Mouse (Mus musculus): Measurements from ENCODE around the gene Hilpda. TPM values are rescaled to one million over a fixed set of nuclear protein-coding genes. Genes with fewer than 3 reads are reported as not detected.

The Hilpda gene
- 10.2 and 11.2 TPM in 2 replicates for polyA plus RNA-seq (2012; rRNA removed)

DNA sequence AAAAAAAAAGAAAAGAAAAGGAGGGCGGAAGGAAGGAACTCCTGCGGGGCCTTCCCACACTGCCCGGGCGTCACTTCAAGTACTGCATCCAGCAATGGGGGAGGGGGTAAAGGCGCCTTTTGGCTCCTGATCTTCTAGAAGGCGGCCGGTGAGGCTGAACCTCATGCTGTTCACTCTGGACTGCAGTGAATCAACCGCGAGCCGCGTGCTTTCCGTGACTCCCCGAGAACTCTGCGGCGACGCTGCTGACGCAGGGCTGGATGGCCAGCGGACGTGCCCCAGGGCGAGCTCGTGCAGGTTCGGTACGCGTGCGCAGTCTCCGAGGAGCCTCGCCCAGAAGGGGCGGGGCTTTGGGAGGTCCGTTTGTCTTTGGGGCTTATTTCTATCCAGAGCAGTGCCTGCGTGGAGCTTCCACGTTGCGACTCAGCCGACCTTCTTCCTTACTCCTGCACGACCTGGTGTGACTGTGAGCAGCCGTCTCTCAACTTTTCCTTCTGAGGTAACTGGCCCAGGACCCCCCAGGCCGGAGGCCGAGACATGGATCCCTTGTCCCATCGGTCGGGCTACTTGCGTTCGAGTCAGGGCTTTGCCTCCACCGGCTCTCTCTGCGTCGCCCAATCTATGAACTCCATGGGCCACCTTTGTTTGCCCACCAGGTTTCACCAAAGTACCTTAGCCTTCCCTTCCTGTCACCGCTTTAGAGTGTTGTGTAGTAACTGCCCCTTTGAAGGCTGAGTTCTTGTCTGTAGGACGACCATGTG lies at the start of gene Hilpda:
Gene Hilpda, plus strand, starts transcription at position 177 of the 761 bp plus-strand sequence.
- Histone ChIP-seq H3K27ac (ENCODE audit: insufficient read depth, low read length) (peak within 1 kb of the TSS; percentile 5; the same call in 1 of the 2 replicates), H3K27me3 (ENCODE audit: control insufficient read depth, insufficient read depth, low read length) (no peaks in the 10 kb centered on the region), H3K4me3 (replicated peaks; ENCODE audit: insufficient read depth, low read depth, low read length) (peak within 1 kb of the TSS; percentile 76), H3K4me1 (ENCODE audit: control insufficient read depth, insufficient read depth, low read length) (no peaks in the 10 kb centered on the region)
- WGBS, result under 1% methylated on average over 46 of the region's 46 CpGs
- DNase-seq, result peak; percentile 91
- peak; percentile 83; the same call in 1 of the 2 replicates for TF ChIP-seq POLR2A (IDR thresholded peaks at IDR 0.05; ENCODE audit: borderline replicate concordance, insufficient read depth, low read length)
- no peak for TF ChIP-seq CTCF (IDR thresholded peaks at IDR 0.05; ENCODE audit: borderline replicate concordance, insufficient read depth, low read depth, low read length)

DNA sequence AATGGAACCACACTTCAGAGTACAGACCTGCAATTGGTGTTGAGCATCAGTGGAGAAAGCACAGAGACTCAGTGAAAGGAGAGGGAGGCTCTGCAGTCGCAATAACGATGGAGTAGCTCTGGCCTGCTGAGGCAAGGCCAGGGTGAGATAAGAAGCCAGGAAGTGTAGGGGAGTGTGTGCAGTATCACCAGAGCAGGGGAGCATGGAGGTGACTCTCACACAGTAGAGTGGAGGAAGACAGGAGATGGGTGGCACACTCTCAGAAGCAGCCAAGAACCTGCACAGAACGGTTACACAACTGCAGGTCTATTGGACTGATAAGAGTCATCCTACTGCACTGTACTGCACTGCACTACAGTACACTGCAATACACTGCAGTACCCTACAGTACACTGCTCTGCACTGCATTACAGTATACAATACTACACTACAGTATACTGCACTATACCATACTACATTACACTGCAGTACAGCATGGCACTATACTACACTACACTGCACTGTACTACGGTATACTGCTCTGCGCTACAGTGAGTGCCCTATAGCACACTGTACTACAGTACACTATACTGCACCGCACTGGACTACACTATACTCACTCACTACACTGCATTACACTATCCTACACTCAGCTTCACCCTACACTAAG lies 42.9 kb upstream of the Hilpda start:
- Histone ChIP-seq H3K4me3 (replicated peaks; ENCODE audit: insufficient read depth, low read depth, low read length) (no peak overlapping the region), H3K27ac (ENCODE audit: insufficient read depth, low read length) (no peak overlapping the region), H3K4me1 (ENCODE audit: control insufficient read depth, insufficient read depth, low read length) (no peaks in the 10 kb centered on the region), H3K27me3 (ENCODE audit: control insufficient read depth, insufficient read depth, low read length) (no peaks in the 10 kb centered on the region)
- no peak for TF ChIP-seq POLR2A (IDR thresholded peaks at IDR 0.05; ENCODE audit: borderline replicate concordance, insufficient read depth, low read length)
- no peak for TF ChIP-seq CTCF (IDR thresholded peaks at IDR 0.05; ENCODE audit: borderline replicate concordance, insufficient read depth, low read depth, low read length)
- 92% methylated on average over 6 of the region's 6 CpGs for WGBS
- DNase-seq, result no peak

DNA sequence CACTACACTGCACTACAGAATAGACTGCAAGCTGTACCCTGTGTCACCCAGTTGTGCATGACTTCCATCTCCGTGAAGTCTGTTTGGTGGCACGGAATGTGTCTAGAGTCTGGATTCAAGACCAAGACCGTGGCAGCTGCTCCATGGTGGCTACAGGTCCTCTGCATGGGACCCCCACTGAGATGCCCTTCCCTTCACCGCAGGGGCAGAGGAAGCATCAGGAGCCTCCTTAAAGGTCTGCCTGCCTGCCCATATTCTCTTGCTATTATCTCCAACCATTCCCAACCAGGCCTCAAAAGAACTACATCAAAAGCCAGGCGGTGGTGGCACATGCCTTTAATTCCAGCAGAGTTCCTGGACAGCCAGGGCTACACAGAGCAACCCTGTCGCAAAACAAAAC lies 41.9 kb upstream of the Hilpda start:
- Histone ChIP-seq H3K4me3 (replicated peaks; ENCODE audit: insufficient read depth, low read depth, low read length) (no peak overlapping the region), H3K27ac (ENCODE audit: insufficient read depth, low read length) (no peak overlapping the region), H3K4me1 (ENCODE audit: control insufficient read depth, insufficient read depth, low read length) (no peaks in the 10 kb centered on the region), H3K27me3 (ENCODE audit: control insufficient read depth, insufficient read depth, low read length) (no peaks in the 10 kb centered on the region)
- 37% methylated on average over 6 of the region's 6 CpGs for WGBS
- TF ChIP-seq CTCF (IDR thresholded peaks at IDR 0.05; ENCODE audit: borderline replicate concordance, insufficient read depth, low read depth, low read length) (no peak), POLR2A (IDR thresholded peaks at IDR 0.05; ENCODE audit: borderline replicate concordance, insufficient read depth, low read length) (no peak)
- DNase-seq, result no peak

DNA sequence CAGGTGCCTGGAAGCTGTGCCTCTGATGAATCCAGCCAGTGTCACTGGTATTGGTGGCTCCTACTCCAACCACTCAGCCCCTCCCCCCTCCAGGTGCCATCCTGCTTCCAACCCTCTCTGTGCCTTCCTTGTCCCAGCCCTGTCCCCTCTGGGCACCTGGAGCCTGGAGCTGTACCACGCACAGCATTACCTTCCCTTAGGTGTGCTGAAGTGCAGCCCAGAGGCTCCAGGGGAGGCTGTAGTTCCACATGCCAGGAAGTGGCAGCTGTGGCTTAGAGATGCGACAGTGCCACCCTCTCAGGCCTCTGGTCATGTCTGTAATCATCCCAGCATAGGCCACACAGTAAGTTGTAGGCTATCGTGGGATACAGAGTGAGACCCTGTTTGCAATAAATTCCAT lies 40.5 kb upstream of the Hilpda start:
- TF ChIP-seq CTCF (IDR thresholded peaks at IDR 0.05; ENCODE audit: borderline replicate concordance, insufficient read depth, low read depth, low read length) (no peak), POLR2A (IDR thresholded peaks at IDR 0.05; ENCODE audit: borderline replicate concordance, insufficient read depth, low read length) (no peak)
- Histone ChIP-seq H3K27ac (ENCODE audit: insufficient read depth, low read length) (no peak overlapping the region), H3K4me1 (ENCODE audit: control insufficient read depth, insufficient read depth, low read length) (no peaks in the 10 kb centered on the region), H3K27me3 (ENCODE audit: control insufficient read depth, insufficient read depth, low read length) (no peaks in the 10 kb centered on the region), H3K4me3 (replicated peaks; ENCODE audit: insufficient read depth, low read depth, low read length) (no peak overlapping the region)
- 67% methylated on average over 3 of the region's 3 CpGs for WGBS
- no peak for DNase-seq

DNA sequence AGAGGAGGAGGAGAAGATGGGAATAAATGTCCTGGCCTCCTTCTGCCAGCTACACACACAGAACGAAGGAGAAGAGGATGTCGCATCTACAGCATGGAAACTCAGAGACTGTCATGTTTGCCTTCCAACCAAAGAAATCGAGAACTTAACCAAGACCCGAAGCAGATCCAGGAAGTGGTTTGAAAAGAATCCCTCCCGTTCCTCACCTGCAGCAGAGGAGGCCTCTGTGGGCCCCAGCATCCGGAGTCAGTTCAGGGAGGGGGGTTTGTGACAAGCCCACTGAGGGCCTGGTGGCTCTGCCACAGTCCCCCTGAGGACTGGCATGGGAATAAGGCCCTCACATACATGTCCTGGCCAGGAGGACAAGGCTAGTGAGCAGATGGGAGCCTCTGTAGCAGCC lies 40.0 kb upstream of the Hilpda start:
- TF ChIP-seq POLR2A (IDR thresholded peaks at IDR 0.05; ENCODE audit: borderline replicate concordance, insufficient read depth, low read length) (no peak), CTCF (IDR thresholded peaks at IDR 0.05; ENCODE audit: borderline replicate concordance, insufficient read depth, low read depth, low read length) (no peak)
- 83% methylated on average over 6 of the region's 6 CpGs for WGBS
- Histone ChIP-seq H3K27ac (ENCODE audit: insufficient read depth, low read length) (no peak overlapping the region), H3K27me3 (ENCODE audit: control insufficient read depth, insufficient read depth, low read length) (no peaks in the 10 kb centered on the region), H3K4me1 (ENCODE audit: control insufficient read depth, insufficient read depth, low read length) (no peaks in the 10 kb centered on the region), H3K4me3 (replicated peaks; ENCODE audit: insufficient read depth, low read depth, low read length) (no peak overlapping the region)
- no peak for DNase-seq

DNA sequence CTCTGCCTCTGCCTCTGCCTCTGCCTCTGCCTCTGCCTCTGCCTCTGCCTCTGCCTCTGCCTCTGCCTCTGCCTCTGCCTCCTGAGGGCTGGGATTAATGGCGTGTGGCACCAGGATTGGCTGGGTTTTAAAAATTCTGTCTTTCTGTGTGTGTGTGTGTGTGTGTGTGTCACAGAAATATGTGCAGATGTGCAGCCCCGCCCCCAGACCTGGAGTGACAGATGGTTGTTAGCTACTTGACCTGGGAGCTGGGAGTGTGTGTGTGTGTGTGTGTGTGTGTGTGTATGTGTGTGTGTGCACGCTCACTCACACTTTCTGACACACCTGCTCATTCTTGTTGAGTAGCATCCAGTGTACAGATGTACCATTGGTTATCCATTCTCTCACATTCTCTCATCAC lies 38.6 kb upstream of the Hilpda start:
- TF ChIP-seq POLR2A (IDR thresholded peaks at IDR 0.05; ENCODE audit: borderline replicate concordance, insufficient read depth, low read length) (no peak), CTCF (IDR thresholded peaks at IDR 0.05; ENCODE audit: borderline replicate concordance, insufficient read depth, low read depth, low read length) (no peak)
- WGBS, result 57% methylated on average over 3 of the region's 3 CpGs
- Histone ChIP-seq H3K4me1 (ENCODE audit: control insufficient read depth, insufficient read depth, low read length) (no peaks in the 10 kb centered on the region), H3K4me3 (replicated peaks; ENCODE audit: insufficient read depth, low read depth, low read length) (no peak overlapping the region), H3K27ac (ENCODE audit: insufficient read depth, low read length) (no peak overlapping the region), H3K27me3 (ENCODE audit: control insufficient read depth, insufficient read depth, low read length) (no peaks in the 10 kb centered on the region)
- no peak for DNase-seq

DNA sequence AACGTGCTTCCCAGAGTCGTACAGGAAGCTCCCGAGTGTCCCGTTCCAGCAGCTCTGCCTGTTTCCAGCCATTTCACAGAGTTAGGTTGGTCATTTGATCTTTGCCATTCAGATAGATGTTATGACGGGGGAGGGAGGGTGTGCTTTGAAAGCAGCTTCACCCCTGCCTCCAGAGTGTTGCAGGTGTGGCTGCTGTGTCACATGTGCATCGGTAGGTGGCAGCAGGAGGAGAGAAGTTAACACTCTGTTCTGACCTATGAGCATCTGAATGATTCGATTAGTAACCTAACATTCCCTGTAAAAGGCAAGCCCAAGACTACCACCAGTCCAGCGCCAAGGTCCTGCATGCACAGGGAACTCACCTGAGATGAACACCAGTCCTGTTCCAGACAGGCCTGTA lies 38.0 kb upstream of the Hilpda start:
- Histone ChIP-seq H3K4me1 (ENCODE audit: control insufficient read depth, insufficient read depth, low read length) (no peaks in the 10 kb centered on the region), H3K27ac (ENCODE audit: insufficient read depth, low read length) (no peak overlapping the region), H3K27me3 (ENCODE audit: control insufficient read depth, insufficient read depth, low read length) (no peaks in the 10 kb centered on the region), H3K4me3 (replicated peaks; ENCODE audit: insufficient read depth, low read depth, low read length) (no peak overlapping the region)
- DNase-seq, result no peak
- TF ChIP-seq CTCF (IDR thresholded peaks at IDR 0.05; ENCODE audit: borderline replicate concordance, insufficient read depth, low read depth, low read length) (peak; percentile 65), POLR2A (IDR thresholded peaks at IDR 0.05; ENCODE audit: borderline replicate concordance, insufficient read depth, low read length) (no peak)
- WGBS, result 48% methylated on average over 8 of the region's 8 CpGs

DNA sequence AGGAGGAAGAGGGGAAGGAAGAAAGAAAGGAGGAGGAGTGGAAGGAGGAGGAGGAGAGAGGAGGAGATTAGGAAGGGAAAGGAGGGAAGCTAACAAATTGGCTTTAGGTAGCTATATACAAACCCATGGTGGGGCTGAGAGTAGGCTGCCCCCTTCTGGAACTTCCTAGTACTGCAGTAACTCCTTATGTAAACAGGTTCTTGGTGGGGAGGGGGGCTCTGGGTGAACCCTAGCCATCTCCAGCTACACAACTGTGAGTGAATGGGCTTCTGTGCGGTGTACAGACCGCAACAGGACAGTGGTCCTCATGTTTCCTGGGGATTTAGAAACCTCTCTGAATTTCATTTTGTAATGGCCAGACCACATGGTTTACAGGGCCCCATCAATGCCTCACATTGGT lies 31.5 kb upstream of the Hilpda start:
- Histone ChIP-seq H3K4me3 (replicated peaks; ENCODE audit: insufficient read depth, low read depth, low read length) (no peak overlapping the region), H3K27me3 (ENCODE audit: control insufficient read depth, insufficient read depth, low read length) (no peaks in the 10 kb centered on the region), H3K27ac (ENCODE audit: insufficient read depth, low read length) (no peak overlapping the region), H3K4me1 (ENCODE audit: control insufficient read depth, insufficient read depth, low read length) (no peaks in the 10 kb centered on the region)
- TF ChIP-seq CTCF (IDR thresholded peaks at IDR 0.05; ENCODE audit: borderline replicate concordance, insufficient read depth, low read depth, low read length) (peak; percentile 61; the same call in 1 of the 2 replicates), POLR2A (IDR thresholded peaks at IDR 0.05; ENCODE audit: borderline replicate concordance, insufficient read depth, low read length) (no peak)
- DNase-seq, result peak; percentile 22 to 32
- 36% methylated on average over 2 of the region's 2 CpGs for WGBS
